Mouse (Mus musculus): ENCODE measurements around the gene Gm10840.

Gm10840 gene

GRCm38 (mm10) chr11:106159921-106160840, 469 bp upstream of the Gm10840 start:
- DNase-seq (ENCODE audit: low spot score in 2 of 2) = peak; percentile 65 to 73

- no peak for DNase-seq (ENCODE audit: low spot score in 2 of 2)
Measured at GRCm38 (mm10) chr11:106162237-106162636, 1.6 kb downstream of the Gm10840 start.

GRCm38 (mm10) chr11:106163546-106163945, 2.9 kb downstream of the Gm10840 start:
- no peak for DNase-seq (ENCODE audit: low spot score in 2 of 2)

- no peak for DNase-seq (ENCODE audit: low spot score in 2 of 2)
Measured at GRCm38 (mm10) chr11:106164601-106165180, 4.0 kb downstream of the Gm10840 start.

GRCm38 (mm10) chr11:106167435-106167834, 6.8 kb downstream of the Gm10840 start:
- DNase-seq (ENCODE audit: low spot score in 2 of 2) = peak; percentile 52 to 59

- peak in 1 of 2 experiments; percentile 56 for DNase-seq (ENCODE audit: low spot score in 2 of 2)
Measured at GRCm38 (mm10) chr11:106170807-106171206, 10.2 kb downstream of the Gm10840 start.

GRCm38 (mm10) chr11:106173228-106173627, 12.6 kb downstream of the Gm10840 start:
- DNase-seq (ENCODE audit: low spot score in 2 of 2) = no peak

- DNase-seq (ENCODE audit: low spot score in 2 of 2) = no peak
Measured at GRCm38 (mm10) chr11:106174372-106174771, 13.7 kb downstream of the Gm10840 start.

GRCm38 (mm10) chr11:106175081-106175480, 14.4 kb downstream of the Gm10840 start:
- no peak for DNase-seq (ENCODE audit: low spot score in 2 of 2)

GRCm38 (mm10) chr11:106176372-106176771, 15.7 kb downstream of the Gm10840 start:
- DNase-seq (ENCODE audit: low spot score in 2 of 2) = no peak

GRCm38 (mm10) chr11:106178036-106178782, 17.6 kb downstream of the Gm10840 start:
- no peak for DNase-seq (ENCODE audit: low spot score in 2 of 2)

- no peak for DNase-seq (ENCODE audit: low spot score in 2 of 2)
Measured at GRCm38 (mm10) chr11:106179711-106180448, 19.2 kb downstream of the Gm10840 start.

- no peak for DNase-seq (ENCODE audit: low spot score in 2 of 2)
Measured at GRCm38 (mm10) chr11:106180449-106180801, 19.8 kb downstream of the Gm10840 start.

- DNase-seq (ENCODE audit: low spot score in 2 of 2) = no peak
Measured at GRCm38 (mm10) chr11:106187326-106187725, 26.7 kb downstream of the Gm10840 start.

- no peak for DNase-seq (ENCODE audit: low spot score in 2 of 2)
Measured at GRCm38 (mm10) chr11:106191716-106192115, 31.1 kb downstream of the Gm10840 start.

GRCm38 (mm10) chr11:106192241-106192640, 31.6 kb downstream of the Gm10840 start:
- no peak for DNase-seq (ENCODE audit: low spot score in 2 of 2)

GRCm38 (mm10) chr11:106192657-106193370, 32.2 kb downstream of the Gm10840 start:
- DNase-seq (ENCODE audit: low spot score in 2 of 2) = peak in 1 of 2 experiments; percentile 28

GRCm38 (mm10) chr11:106193371-106194154, 32.9 kb downstream of the Gm10840 start:
- DNase-seq (ENCODE audit: low spot score in 2 of 2) = peak; percentile 96 to 97

GRCm38 (mm10) chr11:106194155-106194541, 33.5 kb downstream of the Gm10840 start:
- no peak for DNase-seq (ENCODE audit: low spot score in 2 of 2)

GRCm38 (mm10) chr11:106194891-106195290, 34.2 kb downstream of the Gm10840 start:
- no peak for DNase-seq (ENCODE audit: low spot score in 2 of 2)

Data from natural killer cell, adult 2 months (primary cell).